Mouse (Mus musculus) heart, adult 2 months (tissue): ENCODE data around the gene Vmn1r160. TPM values are rescaled to one million over a fixed set of nuclear protein-coding genes. Genes with fewer than 3 reads are reported as not detected.
"Not testable (repeated sequence)": the region's sequence is repeated elsewhere in the genome, so short reads cannot be mapped to it uniquely, and the experiment has no call there.

Source experiments
- DNase-seq, 2 experiments: peaks; one replicate each; pipeline ENCODE4 v3.0.0; 2021
- H3K27ac ChIP-seq: fragments of 200-600 bp; 2 replicates; pipeline ENCODE4 v1.8.1; 2022
- H3K27me3 ChIP-seq: fragments of 200-500 bp; 2 replicates; pipeline ENCODE4 v1.6.1; 2012; ENCODE audit warnings: mild to moderate bottlenecking, low read length, inconsistent platforms, mixed read lengths; ENCODE audit not compliant: control insufficient read depth, insufficient read depth
- H3K36me3 ChIP-seq: fragments of 200-500 bp; 2 replicates; pipeline ENCODE4 v1.6.1; 2012; ENCODE audit warnings: low read length, inconsistent platforms; ENCODE audit not compliant: control insufficient read depth, insufficient read depth
- H3K4me1 ChIP-seq: fragments of 200-500 bp; 2 replicates; pipeline ENCODE4 v1.6.1; 2011; ENCODE audit warnings: low read length; ENCODE audit not compliant: control insufficient read depth, insufficient read depth
- H3K4me3 ChIP-seq: fragments of 200-600 bp; 2 replicates; pipeline ENCODE4 v1.8.1; 2022
- H3K79me2 ChIP-seq: fragments of 200-500 bp; replicated peaks from 2 replicates; pipeline ENCODE4 v1.6.1; 2012; ENCODE audit warnings: mild to moderate bottlenecking, inconsistent platforms, low read length, moderate library complexity, mixed read lengths; ENCODE audit not compliant: control insufficient read depth, insufficient read depth
- H3K9ac ChIP-seq: fragments of 200-500 bp; 2 replicates; pipeline ENCODE4 v1.6.1; 2012; ENCODE audit warnings: low read depth, mild to moderate bottlenecking, control low read depth, inconsistent platforms, low read length, mixed read lengths
- WGBS: fragments of 180-500 bp; shearing (Covaris S2); methylation state at CpG from one replicate; pipeline ENCODE4 v1.1.7; 2018; 5-methylcytosine and 5-hydroxymethylcytosine counted together
- intact Hi-C: fragments of 180-260 bp; cut with DNase I; formaldehyde crosslinking; loops from one replicate; pipeline ENCODE4 v1.15.1; 2025
- long read RNA-seq: library from polyadenylated mRNA; stranded (forward); transcript quantifications from one replicate; pipeline ENCODE4 v2.0.0, GENCODE M21; 2021
- polyA plus RNA-seq: library from polyadenylated mRNA; depleted of rRNA; stranded (reverse); fragments of >200 nt; gene quantifications from 2 replicates; pipeline ENCODE4 v1.2.3, GENCODE M21; 2012; rRNA removed
- total RNA-seq, 2 experiments: library from RNA; stranded (reverse); gene quantifications; 2 replicates each; pipeline ENCODE4 v1.2.3; 2021

The Vmn1r160 gene
- total RNA-seq = not detected
- not detected in 2 replicates for polyA plus RNA-seq
- long read RNA-seq = 0 reads

- H3K79me2 ChIP-seq, H3K36me3 ChIP-seq, H3K4me3 ChIP-seq, H3K27ac ChIP-seq, H3K4me1 ChIP-seq, H3K27me3 ChIP-seq, DNase-seq, H3K9ac ChIP-seq, intact Hi-C loops: not testable (repeated sequence)
- WGBS = 26% methylated on average over 1 of the region's 3 CpGs
Measured at GRCm38 (mm10) chr7:22870924-22871323, at the start of gene Vmn1r160. Gene Vmn1r160, plus strand, starts transcription at chr7:22871224.

GRCm38 (mm10) chr7:22843505-22843904, 27.5 kb upstream of the Vmn1r160 start, which contains the start of gene Vmn1r159:
Gene Vmn1r159, minus strand, starts transcription at chr7:22843605.
- H3K4me3 ChIP-seq, H3K27me3 ChIP-seq, H3K9ac ChIP-seq, intact Hi-C loops, H3K4me1 ChIP-seq, H3K27ac ChIP-seq, H3K36me3 ChIP-seq, H3K79me2 ChIP-seq, DNase-seq: not testable (repeated sequence)
- WGBS = 39% methylated on average over 3 of the region's 3 CpGs

Other genes with a start within 250 kb of the Vmn1r160 start
- not detected for gene Vmn1r155, start 213.2 kb upstream of the Vmn1r160 start, total RNA-seq
- not detected in 2 replicates for gene Vmn1r155, start 213.2 kb upstream of the Vmn1r160 start, polyA plus RNA-seq
- gene Gm8693, start 178.9 kb upstream of the Vmn1r160 start, total RNA-seq = not detected
- not detected in 2 replicates for gene Gm8693, start 178.9 kb upstream of the Vmn1r160 start, polyA plus RNA-seq
- gene Gm4567, start 151.5 kb upstream of the Vmn1r160 start, total RNA-seq = not detected
- not detected in 2 replicates for gene Gm4567, start 151.5 kb upstream of the Vmn1r160 start, polyA plus RNA-seq
- not detected for gene Vmn1r157, start 109.5 kb upstream of the Vmn1r160 start, total RNA-seq
- not detected in 2 replicates for gene Vmn1r157, start 109.5 kb upstream of the Vmn1r160 start, polyA plus RNA-seq
- not detected for gene Vmn1r158, start 80.4 kb upstream of the Vmn1r160 start, total RNA-seq
- gene Vmn1r158, start 80.4 kb upstream of the Vmn1r160 start, polyA plus RNA-seq = not detected in 2 replicates
- gene Vmn1r159, start 27.6 kb upstream of the Vmn1r160 start, total RNA-seq = not detected
- gene Vmn1r159, start 27.6 kb upstream of the Vmn1r160 start, polyA plus RNA-seq = not detected in 2 replicates
- not detected for gene Gm4214, start 113.4 kb downstream of the Vmn1r160 start, total RNA-seq
- not detected in 2 replicates for gene Gm4214, start 113.4 kb downstream of the Vmn1r160 start, polyA plus RNA-seq
- not detected for gene Gm4216, start 148.7 kb downstream of the Vmn1r160 start, total RNA-seq
- not detected in 2 replicates for gene Gm4216, start 148.7 kb downstream of the Vmn1r160 start, polyA plus RNA-seq
- gene Vmn1r163, start 184.3 kb downstream of the Vmn1r160 start, total RNA-seq = not detected
- gene Vmn1r163, start 184.3 kb downstream of the Vmn1r160 start, polyA plus RNA-seq = not detected in 2 replicates
- not detected for gene Gm8720, start 196.2 kb downstream of the Vmn1r160 start, total RNA-seq
- not detected in 2 replicates for gene Gm8720, start 196.2 kb downstream of the Vmn1r160 start, polyA plus RNA-seq